Mouse (Mus musculus) kidney, postnatal 4 days (tissue): ENCODE results near the gene Scrn3.

Experiments used
- DNase-seq, 2 experiments: peaks; one replicate each; pipeline ENCODE4 v3.0.0; 2021; ENCODE audit warnings: mixed read lengths in 2 of 2

The Scrn3 gene

DNA sequence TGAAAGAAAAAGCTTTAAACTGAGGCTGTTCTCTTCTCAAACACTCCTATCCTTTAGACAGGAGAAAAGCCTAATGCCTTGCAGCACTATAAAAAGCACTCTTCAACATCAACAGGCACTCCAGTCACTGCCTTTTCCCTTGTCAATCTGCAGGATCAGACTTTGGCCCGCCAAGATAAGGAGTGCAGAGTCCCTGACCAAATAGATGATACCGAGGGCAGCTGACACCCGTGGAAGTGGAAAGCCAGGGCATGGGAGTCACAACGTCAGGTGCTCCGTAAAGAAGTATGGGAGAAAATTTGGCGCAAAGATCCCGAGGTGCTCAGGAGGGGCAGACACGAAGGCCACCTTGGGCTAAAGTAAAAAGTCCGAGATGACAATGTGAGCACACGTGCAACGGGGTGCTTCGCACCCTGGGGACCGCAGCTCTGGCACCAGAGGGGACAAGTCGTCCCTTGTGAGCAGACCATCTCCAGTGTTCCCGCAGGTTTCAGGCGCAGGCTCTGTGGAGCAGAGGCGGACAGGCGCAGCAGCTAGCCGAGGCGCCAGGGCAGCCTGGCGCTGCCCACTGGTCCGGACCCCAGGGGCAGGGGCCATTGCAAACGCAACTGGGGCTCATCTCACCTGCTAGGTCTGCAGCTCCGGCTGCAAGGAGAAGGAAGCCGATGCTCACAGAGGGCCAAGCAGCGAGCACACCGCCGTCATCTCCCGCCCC lies 73.4 kb downstream of the Scrn3 start:
- no peak for DNase-seq

DNA sequence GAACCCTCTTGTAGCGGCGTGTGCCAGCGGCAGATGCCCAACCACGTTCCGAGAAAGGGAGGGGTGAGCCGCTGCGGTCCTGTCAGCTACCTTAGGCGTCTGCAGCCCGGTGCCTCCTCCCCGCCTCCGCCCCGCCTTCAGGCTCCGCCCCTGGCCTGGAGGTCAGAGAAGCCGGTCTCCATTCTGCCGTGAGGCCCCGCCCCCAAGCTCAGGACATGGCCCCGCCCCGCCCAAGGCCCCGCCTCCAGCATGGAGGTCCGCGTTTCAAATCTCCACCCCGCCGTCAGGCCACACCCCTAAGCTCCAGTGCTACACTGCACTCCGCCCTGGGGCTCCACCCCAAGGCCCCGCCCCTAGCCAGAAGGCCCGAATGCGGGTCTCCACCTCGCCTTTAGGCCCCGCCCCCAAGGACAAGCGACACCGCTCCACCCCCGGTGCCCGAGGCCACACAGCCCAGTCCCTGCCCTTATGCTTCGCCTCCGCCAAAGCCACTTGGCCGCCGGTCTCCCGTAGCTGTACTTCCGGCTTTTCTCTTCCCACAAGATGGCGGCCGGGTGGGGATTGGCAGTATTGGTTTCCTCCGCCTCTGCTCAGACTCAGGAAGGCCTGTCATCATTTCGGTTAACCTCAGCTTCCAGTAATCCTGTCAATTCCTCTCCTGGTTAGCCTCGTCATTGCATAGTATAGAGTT lies 74.1 kb downstream of the Scrn3 start, which contains the start of gene Gpr155:
Gpr155 (minus strand) TSS at position 217 of the 691 bp plus-strand sequence.
- peak; percentile 100 for DNase-seq
